Mouse (Mus musculus): ENCODE measurements at regions not wholly inside any gene's neighbourhood (a gene's known extent, or its start where the extent isn't known, plus 50 kb on each side); places are given as distances from the start of the nearest gene placed in this dataset.

DNA sequence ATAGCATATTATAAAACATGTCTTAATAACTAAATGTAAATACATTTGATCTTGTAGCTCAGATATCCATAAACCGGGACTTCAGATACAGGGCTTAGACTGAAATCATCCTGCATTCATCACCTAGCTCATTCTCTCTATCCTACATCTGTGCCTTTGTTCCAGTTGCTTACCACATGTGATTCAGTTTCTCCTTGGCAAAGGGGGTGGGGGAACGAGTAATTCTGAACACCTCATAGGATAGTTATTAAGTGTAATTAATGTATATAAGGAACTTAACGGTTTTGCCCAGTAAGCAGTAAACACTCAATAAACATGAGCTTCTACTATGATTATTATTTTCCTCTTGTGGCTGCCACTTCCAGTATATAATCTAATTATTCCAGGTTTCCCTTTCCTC lies 873.9 kb upstream of the Lcorl start:
- Histone ChIP-seq H3K36me3 (replicated peaks; ENCODE audit: low read length) (no peaks in the 10 kb centered on the region), H3K27me3 (replicated peaks) (no peaks in the 10 kb centered on the region), H3K4me3 (replicated peaks) (no peak overlapping the region), H3K9me3 (no peaks in the 10 kb centered on the region), H3K4me1 (peaks cover 3% of the 10 kb centered on the region; the same call in 1 of the 2 replicates)
- no peak for TF ChIP-seq FLI1 (IDR thresholded peaks at IDR 0.05; ENCODE audit: low read length)
- TF ChIP-seq GATA1 (IDR thresholded peaks at IDR 0.05; ENCODE audit: borderline replicate concordance, low read length): no peak

DNA sequence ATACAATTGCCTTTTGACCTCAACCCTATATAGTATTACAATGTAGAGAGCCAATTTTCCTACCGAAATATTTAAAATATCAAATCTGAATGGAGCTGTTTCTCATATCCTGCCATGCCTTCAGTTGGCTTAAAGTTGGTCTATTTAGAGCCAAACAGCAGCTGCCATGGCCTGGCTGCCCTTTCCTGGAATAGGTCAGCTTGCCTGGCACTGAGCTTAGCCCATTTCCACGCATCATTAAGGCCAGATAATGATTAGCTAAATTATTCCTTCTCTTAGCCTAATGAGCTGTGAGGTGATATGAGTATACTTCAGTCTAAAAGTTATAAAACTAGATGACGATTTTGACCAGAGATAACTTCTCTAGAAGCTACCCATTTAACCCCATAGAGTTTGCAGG lies 852.2 kb upstream of the Lcorl start:
- Histone ChIP-seq H3K4me3 (replicated peaks) (no peak overlapping the region), H3K27me3 (replicated peaks) (no peaks in the 10 kb centered on the region), H3K36me3 (replicated peaks; ENCODE audit: low read length) (no peaks in the 10 kb centered on the region), H3K9me3 (no peaks in the 10 kb centered on the region), H3K4me1 (no peaks in the 10 kb centered on the region)
- TF ChIP-seq FLI1 (IDR thresholded peaks at IDR 0.05; ENCODE audit: low read length): no peak
- no peak for TF ChIP-seq GATA1 (IDR thresholded peaks at IDR 0.05; ENCODE audit: borderline replicate concordance, low read length)

DNA sequence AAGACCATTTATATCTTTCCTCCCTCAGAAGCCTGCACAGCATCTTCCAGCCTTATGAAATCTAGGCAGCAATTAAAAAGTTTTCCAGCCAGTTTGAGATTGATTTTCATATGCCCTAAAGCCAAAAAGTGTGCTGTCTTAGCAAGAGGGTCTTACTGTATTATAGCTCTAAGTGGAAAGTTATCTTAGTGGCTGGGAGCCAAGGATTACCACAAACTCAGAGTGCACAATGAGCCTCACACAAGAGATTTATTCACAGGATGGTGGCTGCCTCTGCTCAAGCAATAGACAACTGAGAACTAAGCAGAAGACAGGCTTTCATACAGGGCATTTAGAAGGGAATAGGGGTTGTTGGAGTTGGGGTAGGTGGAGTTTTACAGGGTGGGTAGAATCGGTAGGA lies 850.4 kb upstream of the Lcorl start:
- Histone ChIP-seq H3K4me3 (replicated peaks) (no peak overlapping the region), H3K4me1 (no peaks in the 10 kb centered on the region), H3K27me3 (replicated peaks) (no peaks in the 10 kb centered on the region), H3K36me3 (replicated peaks; ENCODE audit: low read length) (no peaks in the 10 kb centered on the region), H3K9me3 (no peaks in the 10 kb centered on the region)
- TF ChIP-seq FLI1 (IDR thresholded peaks at IDR 0.05; ENCODE audit: low read length): no peak
- TF ChIP-seq GATA1 (IDR thresholded peaks at IDR 0.05; ENCODE audit: borderline replicate concordance, low read length): no peak

DNA sequence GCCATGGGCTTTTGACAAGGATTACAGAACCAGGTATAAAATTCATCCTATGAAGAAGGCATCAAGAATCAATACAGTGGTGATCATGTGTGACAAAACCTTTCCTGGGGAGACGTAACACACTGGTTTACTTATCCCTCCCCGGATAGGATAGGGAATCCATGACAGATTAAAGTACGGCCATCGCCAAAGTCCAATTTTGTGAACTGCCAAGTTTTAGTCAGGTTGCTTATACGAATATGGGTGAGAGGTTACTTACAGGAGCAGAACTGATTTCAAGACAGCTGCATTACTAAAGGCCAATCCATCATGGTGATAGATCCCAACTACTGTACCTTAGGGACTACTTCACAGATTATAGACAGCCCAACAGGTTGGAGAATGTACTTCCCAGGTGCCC lies 849.6 kb upstream of the Lcorl start:
- no peaks in the 10 kb centered on the region for H3K27me3 ChIP-seq (replicated peaks)
- no peak overlapping the region for H3K4me3 ChIP-seq (replicated peaks)
- H3K4me1 ChIP-seq: no peaks in the 10 kb centered on the region
- H3K36me3 ChIP-seq (replicated peaks; ENCODE audit: low read length): no peaks in the 10 kb centered on the region
- no peaks in the 10 kb centered on the region for H3K9me3 ChIP-seq
- TF ChIP-seq FLI1 (IDR thresholded peaks at IDR 0.05; ENCODE audit: low read length) (no peak), GATA1 (IDR thresholded peaks at IDR 0.05; ENCODE audit: borderline replicate concordance, low read length) (no peak)

DNA sequence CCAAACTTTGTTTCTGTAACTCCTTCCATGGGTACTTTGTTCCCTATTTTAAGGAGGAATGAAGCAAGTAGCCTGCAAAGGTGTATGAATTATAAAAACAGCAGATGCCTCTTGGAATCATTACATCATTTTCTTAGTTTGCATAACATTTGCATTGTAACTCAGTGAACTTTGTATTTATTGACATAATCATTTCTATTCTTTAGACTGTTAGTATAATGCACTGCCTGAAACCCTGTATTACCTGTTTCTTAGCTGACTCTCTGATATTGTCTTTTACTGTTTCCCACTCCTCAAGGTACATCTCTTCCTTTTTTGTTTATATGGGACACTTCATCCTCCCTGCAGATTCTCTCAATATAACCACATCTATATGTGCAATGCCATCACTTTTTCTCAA lies 820.6 kb upstream of the Lcorl start:
- no peaks in the 10 kb centered on the region for H3K27me3 ChIP-seq (replicated peaks)

DNA sequence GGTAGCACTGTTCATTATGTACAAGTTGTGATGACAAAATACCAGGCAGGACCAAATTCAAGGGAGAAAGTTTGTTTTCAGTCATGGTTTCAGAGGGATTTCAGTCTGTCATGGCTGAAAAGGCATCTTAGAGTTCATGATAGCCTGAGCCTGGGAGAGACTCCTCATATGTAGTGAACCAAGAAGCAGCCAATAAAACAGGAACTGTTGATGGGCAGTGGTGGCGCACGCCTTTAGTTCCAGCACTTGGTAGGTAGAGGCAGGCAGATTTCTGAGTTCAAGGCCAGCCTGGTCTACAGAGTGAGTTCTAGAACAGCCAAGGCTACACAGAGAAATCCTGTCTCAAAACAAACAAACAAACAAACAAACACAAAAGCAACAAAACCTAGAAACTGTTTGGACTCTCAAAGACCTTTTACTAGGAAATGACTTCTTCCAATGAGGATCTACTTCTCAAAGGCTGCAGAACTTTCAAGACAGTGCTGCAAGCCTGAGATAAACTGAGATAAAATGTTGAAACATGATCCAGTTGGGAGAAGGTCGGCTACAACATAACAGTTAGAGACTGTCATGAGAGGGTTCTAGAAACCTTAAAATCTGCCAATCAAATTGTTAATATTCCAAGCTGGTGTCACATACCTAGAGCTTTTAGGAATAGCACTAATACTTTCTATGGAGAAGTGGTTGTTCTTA lies 817.5 kb upstream of the Lcorl start:
- Histone ChIP-seq H3K27me3 (replicated peaks) (no peaks in the 10 kb centered on the region), H3K4me3 (replicated peaks) (no peak overlapping the region), H3K36me3 (replicated peaks; ENCODE audit: low read length) (no peaks in the 10 kb centered on the region), H3K9me3 (no peaks in the 10 kb centered on the region), H3K4me1 (peaks cover 10% of the 10 kb centered on the region)
- TF ChIP-seq GATA1 (IDR thresholded peaks at IDR 0.05; ENCODE audit: borderline replicate concordance, low read length) (no peak), FLI1 (IDR thresholded peaks at IDR 0.05; ENCODE audit: low read length) (no peak)

More for the DNA sequence above, 820.6 kb upstream of the Lcorl start:
- peaks cover 9% of the 10 kb centered on the region for H3K4me1 ChIP-seq
- TF ChIP-seq GATA1 (IDR thresholded peaks at IDR 0.05; ENCODE audit: borderline replicate concordance, low read length) (no peak), FLI1 (IDR thresholded peaks at IDR 0.05; ENCODE audit: low read length) (no peak)
- H3K36me3 ChIP-seq (replicated peaks; ENCODE audit: low read length): no peaks in the 10 kb centered on the region
- H3K9me3 ChIP-seq: no peaks in the 10 kb centered on the region
- H3K4me3 ChIP-seq (replicated peaks): no peak overlapping the region

DNA sequence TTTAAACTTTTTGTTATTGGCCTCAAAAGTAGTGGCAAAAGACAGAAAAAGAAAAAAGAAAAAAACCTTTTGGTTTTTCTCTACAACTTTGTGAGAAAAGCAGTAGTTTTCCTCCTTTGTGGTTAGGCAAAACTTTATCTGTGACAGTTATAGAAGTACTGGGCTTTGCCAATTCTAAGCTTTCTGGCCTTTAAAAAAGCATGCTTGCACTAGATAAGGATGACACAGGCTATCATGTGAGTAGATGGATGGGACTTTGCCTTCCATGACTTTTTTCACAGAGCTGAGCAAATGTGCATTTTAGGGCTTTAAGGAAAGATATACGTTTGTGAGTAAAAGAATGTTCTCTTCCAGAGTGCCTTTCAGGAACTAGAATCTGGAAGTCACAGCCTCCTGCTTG lies 816.0 kb upstream of the Lcorl start:
- Histone ChIP-seq H3K4me1 (peaks cover 10% of the 10 kb centered on the region), H3K4me3 (replicated peaks) (no peak overlapping the region), H3K27me3 (replicated peaks) (no peaks in the 10 kb centered on the region), H3K9me3 (no peaks in the 10 kb centered on the region), H3K36me3 (replicated peaks; ENCODE audit: low read length) (no peaks in the 10 kb centered on the region)
- no peak for TF ChIP-seq FLI1 (IDR thresholded peaks at IDR 0.05; ENCODE audit: low read length)
- TF ChIP-seq GATA1 (IDR thresholded peaks at IDR 0.05; ENCODE audit: borderline replicate concordance, low read length): no peak

DNA sequence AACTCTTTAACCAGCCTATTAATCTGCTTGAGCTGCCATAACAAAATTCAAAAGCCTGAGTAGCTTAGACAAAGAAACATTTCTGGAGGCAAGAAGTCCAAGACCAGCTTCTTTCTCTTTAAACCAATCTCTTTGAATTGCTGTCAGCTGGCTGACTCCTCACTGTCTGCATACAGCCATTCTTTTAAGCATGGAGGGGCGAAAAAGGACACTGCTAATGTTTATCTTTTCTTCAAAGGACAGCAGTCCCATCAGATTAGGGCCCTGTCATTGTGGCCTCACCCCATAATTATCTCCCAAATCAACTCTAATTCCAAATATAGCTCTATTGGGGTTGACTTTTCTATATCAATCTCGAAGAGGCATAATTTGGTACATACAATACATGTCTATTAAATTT lies 813.1 kb upstream of the Lcorl start:
- TF ChIP-seq FLI1 (IDR thresholded peaks at IDR 0.05; ENCODE audit: low read length): no peak
- TF ChIP-seq GATA1 (IDR thresholded peaks at IDR 0.05; ENCODE audit: borderline replicate concordance, low read length): no peak
- Histone ChIP-seq H3K27me3 (replicated peaks) (no peaks in the 10 kb centered on the region), H3K36me3 (replicated peaks; ENCODE audit: low read length) (no peaks in the 10 kb centered on the region), H3K4me1 (peaks cover 10% of the 10 kb centered on the region), H3K9me3 (no peaks in the 10 kb centered on the region), H3K4me3 (replicated peaks) (no peak overlapping the region)

DNA sequence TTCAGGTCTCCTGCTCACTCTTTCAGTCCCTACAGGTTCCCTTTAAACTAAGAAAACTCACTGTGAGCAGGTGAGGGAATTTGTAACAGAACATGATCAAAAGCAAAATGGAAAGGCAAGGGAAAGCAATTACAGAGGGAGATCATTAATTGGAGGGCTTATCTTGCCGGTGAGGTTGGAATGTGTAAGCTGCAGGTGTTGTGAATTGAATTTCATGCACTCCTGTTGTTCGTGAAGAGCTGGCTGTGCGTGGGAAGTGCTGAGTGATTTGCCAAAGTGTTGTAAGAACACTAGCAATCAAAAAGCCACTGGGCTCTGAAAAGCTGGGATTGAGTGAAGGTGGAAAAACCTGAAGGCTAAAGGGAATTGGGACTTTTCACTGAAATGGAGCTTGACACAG lies 808.8 kb upstream of the Lcorl start:
- Histone ChIP-seq H3K9me3 (no peaks in the 10 kb centered on the region), H3K4me1 (no peaks in the 10 kb centered on the region), H3K27me3 (replicated peaks) (no peaks in the 10 kb centered on the region), H3K4me3 (replicated peaks) (no peak overlapping the region), H3K36me3 (replicated peaks; ENCODE audit: low read length) (no peaks in the 10 kb centered on the region)
- TF ChIP-seq FLI1 (IDR thresholded peaks at IDR 0.05; ENCODE audit: low read length): no peak
- no peak for TF ChIP-seq GATA1 (IDR thresholded peaks at IDR 0.05; ENCODE audit: borderline replicate concordance, low read length)

DNA sequence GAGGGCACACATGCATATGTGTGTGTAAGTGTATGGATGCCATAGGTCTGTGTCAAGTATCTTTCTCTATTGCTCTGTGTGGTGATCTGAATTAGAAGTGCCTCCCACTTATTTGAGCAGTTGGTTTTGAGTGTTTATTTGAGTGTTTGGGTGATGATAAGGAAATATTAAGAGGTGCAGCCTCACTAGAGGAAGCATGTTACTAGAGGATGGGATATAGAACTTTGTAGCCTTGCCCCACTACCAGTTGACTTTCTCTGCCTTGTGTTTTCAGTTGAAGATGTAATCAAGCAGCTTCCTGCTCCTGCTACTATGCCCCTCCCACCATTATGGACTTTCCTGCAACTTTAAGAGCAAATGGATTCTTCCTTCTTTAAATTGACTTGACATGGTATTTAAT lies 799.6 kb upstream of the Lcorl start:
- TF ChIP-seq FLI1 (IDR thresholded peaks at IDR 0.05; ENCODE audit: low read length) (no peak), GATA1 (IDR thresholded peaks at IDR 0.05; ENCODE audit: borderline replicate concordance, low read length) (no peak)
- H3K4me3 ChIP-seq (replicated peaks): no peak overlapping the region
- H3K27me3 ChIP-seq (replicated peaks): no peaks in the 10 kb centered on the region
- H3K36me3 ChIP-seq (replicated peaks; ENCODE audit: low read length): no peaks in the 10 kb centered on the region
- H3K4me1 ChIP-seq: peaks cover 4% of the 10 kb centered on the region; the same call in 1 of the 2 replicates
- H3K9me3 ChIP-seq: no peaks in the 10 kb centered on the region

Data from megakaryocyte, embryonic 14.5 days (primary cell).